Mouse (Mus musculus) adrenal gland (tissue): ENCODE results near the gene Zp3.

Experiments used
- intact Hi-C: fragments of 180-260 bp; cut with DNase I; formaldehyde crosslinking; loops from one replicate; pipeline ENCODE4 v1.15.1; 2025

Gene Zp3

DNA sequence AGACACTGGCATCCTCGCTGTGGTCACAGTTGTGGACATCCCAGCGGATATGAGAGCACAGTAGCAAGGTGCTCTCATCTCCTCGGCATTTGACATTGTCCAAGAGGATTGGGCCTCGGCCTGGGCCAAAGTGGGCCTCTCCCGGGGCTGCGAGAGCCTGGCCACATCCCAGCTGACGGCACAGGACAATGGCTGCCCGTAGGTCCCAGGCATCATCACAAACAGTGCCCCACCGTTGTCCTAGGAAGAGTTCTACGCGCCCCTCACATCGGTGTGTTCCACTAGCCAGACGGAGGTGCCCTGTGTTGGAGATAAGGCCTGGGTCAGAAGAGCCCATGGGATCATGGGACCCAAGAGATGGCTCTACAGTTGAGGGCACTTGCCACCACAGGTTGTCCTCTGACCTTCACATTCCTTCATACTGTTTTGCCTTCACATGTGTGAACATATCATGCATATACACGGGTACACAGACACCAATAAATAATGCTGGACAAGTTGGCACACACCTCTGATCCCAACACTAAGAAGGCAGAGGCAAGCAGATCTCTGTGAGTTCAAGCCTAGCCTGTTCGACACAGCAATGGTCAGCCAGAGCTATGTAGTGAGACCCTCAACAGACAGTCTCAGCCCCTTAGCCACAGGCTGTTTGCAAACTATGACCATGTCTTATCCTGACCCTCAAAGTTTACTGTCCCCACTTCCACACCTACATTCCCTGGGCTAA is 18.8 kb upstream of the Zp3 start:
- intact Hi-C loops: no loop called here

DNA sequence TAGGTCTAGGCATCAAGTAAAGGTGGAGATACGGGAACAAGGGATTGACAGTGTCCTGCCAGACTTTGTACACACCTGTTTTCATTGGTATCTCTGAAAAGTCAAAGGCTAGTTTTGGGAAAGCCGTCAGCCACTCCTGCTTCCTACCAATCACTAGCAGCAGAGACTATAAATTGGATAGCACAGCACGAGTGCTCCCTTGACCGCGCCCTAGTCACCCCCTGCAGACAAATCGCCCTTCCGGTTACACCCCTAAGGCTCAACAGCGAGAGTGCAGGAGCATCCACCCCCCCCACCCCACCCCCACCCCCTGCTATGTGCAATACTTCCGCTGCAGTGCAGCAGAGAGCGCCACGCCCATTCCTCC is 17.8 kb upstream of the Zp3 start:
- intact Hi-C loops: no loop called here

DNA sequence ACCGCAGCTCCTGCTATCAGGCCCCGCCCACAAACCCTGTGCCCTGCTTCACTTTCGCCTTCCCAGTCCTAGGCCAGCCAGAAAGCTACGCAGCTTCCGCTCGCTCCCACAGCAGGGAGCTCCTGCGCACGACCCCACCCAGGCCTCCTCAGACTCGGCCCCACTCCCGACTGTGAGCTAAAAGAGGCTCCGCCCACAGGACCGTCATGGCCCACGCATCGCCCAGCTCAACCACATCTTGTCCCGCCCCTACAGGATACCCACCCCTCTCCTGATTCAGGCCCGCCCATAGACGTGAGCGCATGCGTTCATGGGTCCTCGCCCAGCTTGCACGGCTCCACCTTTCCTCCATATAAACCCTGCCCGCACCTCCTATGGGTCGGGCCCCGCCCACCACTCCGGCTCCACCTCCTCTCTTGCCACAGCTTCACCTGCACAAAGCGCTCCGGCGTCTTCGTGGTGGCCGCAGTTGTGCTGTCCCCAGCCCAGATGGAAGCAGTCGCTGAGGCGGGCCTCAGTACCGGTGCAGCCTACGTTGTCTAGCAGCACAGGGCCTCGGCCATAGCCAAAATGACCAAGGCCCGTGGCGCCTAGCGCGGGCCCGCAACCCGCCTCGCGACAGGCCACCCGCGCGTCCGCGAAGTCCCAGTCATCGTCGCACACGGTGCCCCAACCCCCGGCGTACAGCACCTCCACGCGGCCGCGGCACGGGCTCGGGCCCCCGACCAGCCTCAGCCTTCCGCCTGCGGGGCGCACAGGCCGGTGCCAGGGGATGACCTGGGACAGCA is 17.2 kb upstream of the Zp3 start:
- intact Hi-C loops: no loop called here

DNA sequence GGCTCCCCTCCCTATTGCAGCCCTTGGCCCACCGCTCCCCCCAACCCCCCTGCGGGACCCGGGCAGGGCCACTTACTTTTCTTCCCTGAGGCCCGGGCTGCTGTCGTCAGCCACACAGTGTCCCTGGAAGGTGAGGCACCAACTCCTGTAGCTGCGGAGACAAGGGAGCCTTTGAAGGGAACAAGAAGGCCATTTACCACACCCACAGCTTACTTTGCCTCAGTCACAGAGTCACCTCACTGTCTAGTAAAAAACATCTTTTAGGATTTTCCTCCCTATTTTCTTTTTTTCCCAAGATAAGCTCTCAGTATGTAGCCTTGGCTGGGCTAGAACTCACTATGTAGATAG is 16.6 kb upstream of the Zp3 start:
- intact Hi-C loops: no loop called here

DNA sequence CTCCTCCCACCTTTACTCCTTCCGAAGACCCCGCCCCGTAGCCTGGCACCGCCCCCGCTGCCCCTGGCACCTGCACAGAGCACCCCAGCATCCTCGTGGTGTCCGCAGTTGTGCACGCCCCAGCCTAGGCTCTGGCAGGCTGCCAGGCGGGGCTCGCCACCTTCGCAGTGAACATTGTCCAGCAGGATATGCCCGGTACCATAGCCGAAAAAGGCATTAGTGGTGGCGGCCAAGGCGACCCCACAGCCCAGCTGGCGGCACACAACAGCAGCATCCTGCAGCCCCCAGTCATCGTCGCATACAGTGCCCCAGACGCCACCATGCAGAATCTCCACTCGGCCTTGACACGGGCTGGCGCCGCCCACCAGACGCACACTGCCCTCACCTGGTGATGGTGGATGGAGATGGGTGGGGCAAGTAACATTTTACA is 14.4 kb upstream of the Zp3 start:
- intact Hi-C loops: loop anchor here (5.0 kb wide), 1 partner anchor 63 kb away; no protein-coding TSS in a partner anchor

DNA sequence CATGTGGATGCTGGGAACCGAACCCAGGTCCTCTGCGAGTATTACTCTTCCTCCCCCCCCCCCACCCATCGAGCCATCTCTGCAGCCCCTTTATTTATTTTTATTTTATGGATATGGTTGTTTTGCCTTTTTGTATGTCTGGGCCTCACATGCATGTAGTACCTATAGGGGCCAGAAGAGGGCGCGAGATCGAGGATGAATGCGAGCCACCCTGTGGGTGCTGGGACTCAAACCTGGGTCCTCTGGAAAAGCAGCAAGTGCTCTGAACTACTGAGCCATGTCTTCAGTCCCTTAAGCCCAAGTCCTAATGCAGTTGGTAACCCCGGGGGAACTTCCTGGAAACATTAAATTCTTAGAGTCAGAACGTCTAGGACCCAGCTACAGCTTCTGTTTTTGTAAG is 13.0 kb upstream of the Zp3 start:
- intact Hi-C loops: loop anchor here (5.0 kb wide), 1 partner anchor 65 kb away; no protein-coding TSS in a partner anchor

DNA sequence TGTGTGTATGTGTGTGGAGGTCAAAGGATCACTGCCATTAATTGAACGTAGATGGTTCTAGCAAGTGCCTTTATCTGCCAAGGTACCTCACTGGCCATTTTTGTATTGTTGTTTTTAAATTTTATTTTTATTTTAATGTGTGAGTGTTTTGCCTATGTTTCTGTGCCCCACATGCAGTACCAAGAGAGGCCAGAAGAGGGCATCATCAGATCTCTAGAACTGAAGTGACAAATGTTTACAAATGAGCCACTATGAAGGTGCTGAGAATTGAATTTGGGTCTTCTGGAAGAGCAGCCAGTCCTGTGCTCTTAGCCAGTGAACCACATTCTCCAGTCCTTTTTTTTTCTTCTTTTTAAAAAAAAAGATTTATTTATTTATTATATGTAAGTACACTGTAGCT is 11.1 kb upstream of the Zp3 start:
- intact Hi-C loops: loop anchor here (5.0 kb wide), 1 partner anchor 66 kb away; no protein-coding TSS in a partner anchor

DNA sequence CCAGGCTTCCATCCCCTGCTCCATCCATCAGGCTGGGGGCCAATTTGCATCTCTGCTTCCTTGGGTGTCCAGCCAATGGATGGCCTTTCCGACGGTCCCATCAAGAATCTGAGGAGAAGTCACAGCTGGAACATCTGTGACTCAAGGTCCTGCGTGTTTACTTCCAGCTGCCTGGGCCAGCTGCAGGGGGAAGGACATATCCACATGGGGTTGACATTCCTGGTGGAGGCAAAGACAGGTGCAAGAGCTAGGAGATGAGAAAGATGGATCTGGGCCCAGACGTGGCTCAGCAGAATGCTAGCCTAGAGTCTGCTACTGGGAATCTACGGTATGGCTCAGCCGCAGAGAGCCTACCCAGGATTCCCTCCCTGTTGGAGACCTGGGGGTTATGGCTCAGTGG is 9.7 kb upstream of the Zp3 start:
- intact Hi-C loops: no loop called here

DNA sequence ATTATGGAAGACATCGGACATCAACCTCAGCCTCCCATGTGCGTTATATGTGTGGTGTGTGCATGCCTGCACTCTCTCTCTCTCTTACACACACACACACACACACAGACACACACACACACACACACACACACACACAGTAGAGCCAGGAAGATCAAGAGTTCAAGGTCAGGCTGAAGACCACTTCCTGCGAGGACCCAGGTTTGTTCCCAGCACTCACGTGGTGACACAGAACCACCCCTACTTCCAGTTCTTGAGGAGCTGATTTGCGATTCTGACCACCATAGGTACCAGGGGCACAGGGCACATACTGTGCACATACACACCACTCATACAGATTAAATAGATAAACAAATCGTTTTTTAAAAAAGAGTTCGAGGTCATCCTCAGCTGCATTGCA is 8.0 kb upstream of the Zp3 start:
- intact Hi-C loops: no loop called here

DNA sequence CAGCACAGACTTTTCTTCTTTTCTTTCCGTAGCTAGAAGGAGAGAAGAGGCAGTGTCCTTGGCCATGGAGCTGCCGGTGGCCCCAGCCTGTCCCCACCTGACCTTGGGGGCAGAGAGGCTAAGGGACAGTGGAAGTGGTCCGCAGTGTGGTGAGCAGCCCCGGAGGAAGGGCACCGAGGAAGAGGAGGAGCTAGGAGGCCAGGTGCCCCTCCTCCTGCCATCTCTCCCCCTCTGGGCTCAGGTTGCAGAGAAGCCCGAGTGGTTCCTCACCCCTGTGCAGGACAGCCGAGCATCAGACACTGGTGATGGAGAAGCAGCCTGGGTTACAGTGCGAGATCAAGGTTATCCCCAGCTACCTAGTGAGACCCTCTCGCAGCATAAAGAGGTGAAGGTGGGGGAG is 5.5 kb upstream of the Zp3 start, which contains the start of gene Ssc4d:
TSS of gene Ssc4d (minus strand) at position 167 of the 400 bp plus-strand sequence.
- intact Hi-C loops: no loop called here

DNA sequence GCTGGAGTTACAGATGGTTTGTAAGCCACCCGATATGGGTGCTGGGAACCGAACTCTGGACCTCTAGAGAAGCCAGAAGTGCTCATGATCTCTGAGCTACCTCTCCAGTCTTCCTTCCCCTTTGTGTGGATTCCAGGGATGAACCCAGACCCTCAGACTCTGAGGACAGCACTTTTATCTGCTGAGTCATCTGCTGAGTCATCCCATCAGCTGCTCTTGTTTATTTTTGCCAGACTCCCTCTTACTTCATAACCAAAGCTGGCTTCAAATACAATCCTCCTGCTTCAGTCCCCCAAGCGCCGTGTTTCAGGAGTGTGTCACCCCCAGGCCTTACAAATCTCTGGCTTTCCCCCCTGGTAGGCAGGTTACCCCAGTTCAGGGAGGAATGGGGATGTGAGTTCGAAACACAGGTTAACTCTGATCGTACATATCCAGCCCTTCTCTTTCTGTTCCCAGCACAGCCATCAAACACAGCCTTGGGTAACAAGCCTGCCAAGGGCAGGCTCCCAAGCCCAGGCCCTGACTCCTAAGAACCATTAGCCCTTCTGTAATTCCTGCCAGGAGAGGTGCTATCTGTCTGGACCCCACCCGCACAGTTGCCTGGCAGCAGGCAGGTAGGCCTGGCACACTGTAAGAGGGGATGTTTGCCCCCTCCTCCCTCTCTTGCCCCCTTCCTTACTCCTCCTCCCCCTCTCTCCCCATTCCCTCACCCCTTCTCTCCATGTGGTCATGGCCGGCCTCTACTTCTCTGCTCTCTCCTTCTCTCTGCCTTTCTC is 3.8 kb upstream of the Zp3 start:
- intact Hi-C loops: no loop called here

DNA sequence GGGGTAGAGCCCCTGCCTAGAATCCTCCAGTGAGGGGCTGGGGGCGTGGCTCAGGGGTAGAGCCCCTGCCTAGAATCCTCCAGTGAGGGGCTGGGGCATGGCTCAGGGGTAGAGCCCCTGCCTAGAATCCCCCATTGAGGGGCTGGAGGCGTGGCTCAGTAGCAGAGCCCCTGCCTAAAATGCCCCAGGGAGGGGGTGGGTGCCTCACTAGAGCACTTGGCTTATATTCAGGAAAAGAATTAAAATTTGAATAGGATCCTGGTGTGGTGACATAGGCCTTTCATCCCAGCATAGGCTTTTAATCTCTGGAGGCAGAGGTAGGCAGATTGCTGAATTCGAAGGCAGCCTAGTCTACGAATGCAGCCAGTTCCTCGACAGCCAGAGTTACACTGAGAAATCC is 518 bp upstream of the Zp3 start:
- intact Hi-C loops: no loop called here

DNA sequence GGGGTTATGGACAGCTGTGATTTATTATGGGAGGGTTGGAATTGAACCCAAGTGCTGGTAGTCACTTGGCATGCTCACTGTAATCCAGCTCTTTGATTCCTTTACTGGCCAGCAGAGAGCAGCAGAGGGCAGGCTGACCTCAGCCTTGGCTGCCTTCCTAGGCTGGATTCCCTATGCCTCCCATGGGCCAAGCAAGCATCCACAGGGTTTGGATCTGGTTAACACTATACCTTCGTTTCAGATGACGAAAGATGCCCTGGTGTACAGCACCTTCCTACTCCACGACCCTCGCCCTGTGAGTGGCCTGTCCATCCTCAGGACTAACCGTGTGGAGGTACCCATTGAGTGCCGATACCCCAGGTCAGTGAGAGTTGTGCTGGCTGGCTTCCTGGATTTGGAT is 2.5 kb downstream of the Zp3 start:
- intact Hi-C loops: no loop called here

DNA sequence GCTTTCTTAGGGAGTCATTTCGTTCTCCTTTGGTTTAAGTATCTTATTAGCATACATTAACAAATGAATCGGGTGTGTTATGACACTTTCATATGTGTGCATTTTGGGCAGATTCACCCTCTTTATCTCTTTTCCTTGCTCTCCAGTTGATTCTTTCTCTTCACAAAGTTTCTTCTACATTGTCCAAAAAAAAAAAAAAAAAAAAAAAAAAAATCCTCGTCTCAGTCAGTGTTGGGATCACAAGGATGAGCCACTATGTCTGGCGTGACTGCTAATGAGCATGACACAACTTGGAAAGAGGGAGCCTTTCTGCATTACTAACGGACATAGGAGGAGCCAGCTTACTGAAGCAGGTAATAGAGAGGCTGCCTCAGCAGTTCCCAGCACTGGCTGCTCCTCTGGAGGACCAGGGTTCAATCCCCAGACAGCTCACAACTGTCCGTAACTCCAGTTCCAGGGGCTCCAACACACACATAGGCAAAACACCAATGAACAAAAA is 4.7 kb downstream of the Zp3 start:
- intact Hi-C loops: no loop called here

DNA sequence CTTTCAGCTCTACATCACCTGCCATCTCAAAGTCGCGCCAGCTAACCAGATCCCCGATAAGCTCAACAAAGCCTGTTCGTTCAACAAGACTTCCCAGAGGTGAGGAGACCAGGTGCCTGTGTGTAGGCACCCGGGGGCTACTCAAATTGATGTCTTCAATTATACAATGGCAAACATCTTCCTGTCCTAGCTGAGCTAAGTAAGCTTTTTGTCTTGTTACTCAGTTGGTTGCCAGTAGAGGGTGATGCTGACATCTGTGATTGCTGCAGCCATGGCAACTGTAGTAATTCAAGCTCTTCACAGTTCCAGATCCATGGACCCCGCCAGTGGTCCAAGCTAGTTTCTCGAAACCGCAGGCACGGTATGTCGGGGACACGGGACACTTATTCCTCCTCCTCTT is 7.3 kb downstream of the Zp3 start:
- intact Hi-C loops: loop anchor here (1.0 kb wide), 1 partner anchor 74 kb away; no protein-coding TSS in a partner anchor

DNA sequence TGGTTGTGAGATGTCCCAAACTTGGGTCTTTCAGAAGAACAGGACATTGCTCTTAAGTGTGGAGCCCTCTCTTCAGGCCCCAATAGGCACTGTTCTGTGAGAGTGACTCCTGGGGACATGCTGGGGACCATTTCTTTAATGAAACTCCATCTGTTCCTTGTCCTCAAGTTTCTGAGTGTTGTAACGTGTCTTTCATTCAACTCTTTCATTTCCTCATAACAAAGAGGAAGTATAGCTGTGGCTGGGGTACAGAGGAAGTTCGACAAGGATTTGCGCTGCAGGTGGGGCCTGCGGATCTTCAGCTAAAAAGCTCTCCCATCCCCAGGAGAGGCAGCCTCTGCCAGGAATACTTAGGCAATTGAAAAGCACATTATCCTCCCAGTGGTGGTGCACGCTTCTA is 10.7 kb downstream of the Zp3 start:
- intact Hi-C loops: no loop called here

DNA sequence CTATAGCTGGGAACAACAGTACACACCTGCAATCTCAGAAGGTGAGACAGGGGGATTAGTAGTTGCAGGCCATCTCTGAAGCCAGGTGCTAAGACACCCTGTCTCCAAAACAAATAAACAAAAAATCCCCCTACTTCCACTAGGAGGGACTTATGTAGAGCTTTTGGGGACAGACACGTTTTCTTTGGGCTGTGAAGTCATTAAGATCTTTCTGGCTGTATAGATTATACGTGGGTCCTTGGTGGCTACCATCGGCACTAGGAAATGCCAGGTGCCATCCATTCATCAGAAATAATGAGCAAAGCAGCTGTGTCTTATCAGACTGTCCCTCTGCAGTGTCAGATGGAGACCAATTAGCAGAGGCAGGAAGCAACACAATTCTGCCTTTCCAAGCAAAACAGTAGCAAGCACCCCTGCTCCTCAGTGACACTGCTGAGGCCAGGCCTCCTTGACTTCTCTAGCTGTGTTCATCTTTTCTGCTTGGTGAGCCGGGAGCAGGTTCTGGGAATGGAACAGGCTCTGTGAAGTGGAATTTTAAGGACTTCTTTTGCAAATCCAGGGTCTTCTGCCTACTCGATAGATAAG is 13.6 kb downstream of the Zp3 start:
- intact Hi-C loops: no loop called here

DNA sequence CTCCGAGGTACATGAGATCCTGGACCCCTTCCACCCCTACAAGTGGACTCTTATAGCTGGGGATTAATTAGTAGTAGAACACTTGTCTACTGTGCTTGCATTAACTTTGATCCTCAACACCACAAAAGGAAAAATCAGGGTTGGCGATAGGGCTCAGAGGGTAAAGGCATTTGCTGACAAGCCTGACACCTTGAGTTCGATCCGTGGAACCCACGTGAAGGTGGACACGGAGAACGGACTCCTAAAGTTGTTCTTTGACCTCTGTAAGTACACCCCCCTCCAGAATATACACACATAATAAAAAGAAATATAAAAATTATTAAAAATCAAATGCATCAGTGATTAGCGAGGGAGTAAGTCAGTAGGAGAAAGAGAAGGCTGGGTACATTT is 14.4 kb downstream of the Zp3 start:
- intact Hi-C loops: no loop called here

DNA sequence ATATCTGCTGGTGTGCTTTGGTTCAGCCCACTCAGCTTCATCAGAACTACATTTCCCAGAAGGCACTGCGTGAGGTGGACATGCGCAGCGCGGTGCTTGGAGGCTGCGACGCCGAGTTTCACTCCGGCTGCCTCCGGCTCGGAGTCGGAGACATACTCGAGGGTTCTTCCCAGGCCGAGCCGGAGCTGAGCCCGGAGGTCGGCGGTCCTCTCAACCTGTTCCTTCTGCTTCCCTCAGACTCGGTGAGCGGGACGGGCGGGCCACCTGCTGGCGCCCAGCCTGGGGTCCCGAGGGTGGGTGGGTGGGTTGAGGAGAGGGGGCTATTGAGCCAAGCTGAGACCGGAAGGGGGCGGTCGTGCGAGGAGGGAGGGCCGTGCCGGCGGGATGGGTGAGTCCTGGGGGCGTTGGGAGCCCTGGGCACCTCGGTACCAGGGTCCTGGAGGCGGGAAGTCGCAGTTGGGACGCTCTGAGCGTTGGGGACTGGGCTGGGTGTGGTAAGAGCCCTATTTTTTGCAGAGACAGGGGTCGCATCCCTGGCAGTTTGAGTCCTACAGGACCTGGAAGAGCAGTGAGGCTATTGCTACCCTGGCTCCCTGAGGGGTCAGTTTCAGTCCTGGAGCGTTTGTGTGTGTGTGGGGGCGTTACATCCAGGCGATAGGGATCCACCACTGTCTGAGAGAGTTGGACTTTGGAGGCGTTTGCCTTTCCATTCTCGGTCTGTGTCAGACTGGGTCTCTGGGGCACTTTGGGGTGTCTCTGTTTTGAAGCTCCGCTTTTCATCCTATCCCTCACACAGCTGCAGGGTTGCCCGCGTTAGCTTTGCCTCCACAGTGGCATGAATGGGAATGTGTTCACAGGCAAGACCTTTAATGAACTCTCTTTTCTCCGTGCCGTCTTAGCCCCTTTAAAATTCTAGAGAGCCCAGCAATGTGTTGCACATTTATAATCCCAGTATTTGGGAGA is 15.1 kb downstream of the Zp3 start, which contains the start of gene Dtx2:
TSS of gene Dtx2 (plus strand) at position 76 of the 963 bp plus-strand sequence.
- intact Hi-C loops: no loop called here

DNA sequence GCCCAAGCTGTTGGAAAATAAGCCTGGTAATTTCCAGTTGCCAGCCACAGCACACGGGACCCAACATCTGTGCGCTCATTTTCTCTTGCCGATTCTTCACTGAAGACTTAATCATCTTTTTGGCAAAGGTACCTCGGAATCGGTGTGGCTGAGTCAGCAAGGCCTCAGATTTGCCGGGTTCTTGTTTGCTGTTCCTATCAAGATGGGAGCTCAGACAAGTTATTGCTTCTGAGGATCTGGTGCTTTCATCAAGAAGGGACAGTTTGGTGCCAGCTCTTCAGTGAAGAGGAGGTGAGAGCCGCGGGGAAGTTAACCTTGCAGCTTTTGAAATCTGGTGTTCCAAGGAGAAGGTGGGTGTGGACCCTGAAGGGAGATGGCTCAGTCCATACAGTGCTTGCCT is 16.3 kb downstream of the Zp3 start:
- intact Hi-C loops: no loop called here
